Mouse (Mus musculus) left cerebral cortex, adult 8-10 months (tissue): Measurements from ENCODE around the gene Slc2a10. TPM values are rescaled to one million over a fixed set of nuclear protein-coding genes. Genes with fewer than 3 reads are reported as not detected.

Source experiments
- DNase-seq, 2 experiments: peaks; one replicate each; pipeline ENCODE4 v3.0.0; 2022; ENCODE audit warnings: low spot score in 2 of 2
- total RNA-seq, 4 experiments: library from RNA; stranded (reverse); gene quantifications; 2 replicates each; pipeline ENCODE4 v1.2.4; 2022

Slc2a10 gene
- total RNA-seq, 4 experiments from 2014 or later: 1.0 to 1.4 (median 1.2) TPM

GRCm38 (mm10) chr2:165559506-165560235 lies 56.1 kb downstream of the Slc2a10 start:
- no peak for DNase-seq

- no peak for DNase-seq
Observed at GRCm38 (mm10) chr2:165561861-165562260, 58.3 kb downstream of the Slc2a10 start.

DNA sequence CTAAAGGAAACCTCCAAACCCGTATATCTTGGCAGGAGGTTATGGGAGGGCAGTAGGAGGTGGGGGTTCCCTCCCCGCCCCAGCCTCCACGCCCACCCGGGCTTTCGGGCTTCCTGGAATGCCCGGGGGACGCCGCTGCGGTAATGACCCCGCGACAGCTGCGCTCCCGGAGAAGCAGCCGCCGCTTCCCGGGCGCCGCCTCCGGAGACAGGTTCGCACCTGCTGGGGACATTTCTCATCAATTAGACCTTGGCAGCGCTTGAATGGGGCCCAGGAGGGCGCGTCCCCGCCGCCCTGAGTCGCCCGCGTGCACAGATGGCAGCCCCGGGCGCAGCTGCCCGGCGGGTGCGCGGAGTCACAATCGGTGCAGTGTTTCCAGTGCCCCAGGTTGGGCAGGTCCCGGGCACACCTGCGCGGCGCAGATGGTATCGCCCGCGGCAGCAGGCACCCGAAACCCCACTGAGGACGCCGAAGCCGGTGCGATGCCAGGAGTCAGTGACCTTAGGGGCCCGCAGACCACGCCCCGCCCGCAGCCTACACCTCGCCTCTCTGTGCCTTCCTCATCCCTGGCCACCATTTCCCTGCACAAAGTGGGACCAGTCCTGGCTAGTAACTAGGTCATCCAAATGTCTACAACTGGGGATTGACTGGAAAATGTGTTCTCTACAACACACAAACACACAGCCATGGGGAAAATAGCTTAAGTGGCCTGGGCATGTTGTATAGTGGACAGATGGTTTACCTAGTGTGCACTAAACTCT lies 59.9 kb downstream of the Slc2a10 start:
- DNase-seq: no peak

DNA sequence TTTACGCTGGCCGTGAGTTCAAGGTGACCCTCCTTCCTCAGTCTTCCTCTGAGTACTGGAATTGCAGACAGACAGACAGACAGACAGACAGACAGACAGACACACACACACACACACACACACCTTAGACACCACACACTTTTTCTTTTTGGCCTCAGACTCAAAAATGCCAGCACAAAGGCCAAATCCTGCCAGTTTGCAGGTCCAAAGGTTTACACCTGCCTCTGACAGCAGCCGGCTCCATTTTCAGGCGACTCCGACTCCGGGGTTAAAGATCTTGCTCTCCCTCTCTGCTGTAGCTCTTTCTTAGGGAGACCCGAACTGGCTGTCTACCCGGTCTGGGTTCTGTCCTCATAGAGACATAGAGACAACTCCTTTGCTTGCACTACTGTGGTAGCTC lies 60.5 kb downstream of the Slc2a10 start:
- DNase-seq: no peak

DNA sequence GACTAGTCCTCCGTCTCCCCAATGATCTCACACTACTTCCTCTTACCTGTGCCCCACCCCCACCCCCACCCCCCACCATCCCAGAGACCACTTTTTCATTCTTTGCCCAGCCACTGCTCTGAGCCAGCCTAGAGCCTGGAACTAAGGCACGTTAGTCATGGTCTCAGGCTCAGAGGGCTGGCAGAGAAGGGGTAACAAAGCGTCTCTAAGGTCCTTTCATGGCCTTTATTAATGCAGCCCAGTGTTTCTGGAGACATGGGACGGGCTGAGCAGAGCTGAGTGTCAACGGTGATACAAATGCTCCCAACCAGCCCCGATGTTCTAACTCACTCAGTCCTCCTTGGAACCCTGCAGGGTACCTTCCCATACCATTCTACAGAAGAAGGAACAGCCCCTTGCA lies 61.0 kb downstream of the Slc2a10 start:
- no peak for DNase-seq

GRCm38 (mm10) chr2:165566898-165567297 lies 63.3 kb downstream of the Slc2a10 start:
- no peak for DNase-seq

- no peak for DNase-seq
Observed at GRCm38 (mm10) chr2:165567820-165568219, 64.2 kb downstream of the Slc2a10 start.

GRCm38 (mm10) chr2:165568911-165569310 lies 65.3 kb downstream of the Slc2a10 start:
- no peak for DNase-seq

Other genes with a start within 250 kb of the Slc2a10 start
- 10 to 100 TPM; 57.0 to 58.1 (median 57.6) TPM for gene Slc35c2, start 215.9 kb upstream of the Slc2a10 start, total RNA-seq
- gene Elmo2, start 177.3 kb upstream of the Slc2a10 start, total RNA-seq: 100 to 1,000 TPM; 127 to 150 (median 134) TPM
- under 1 TPM in 1 of 4 experiments, not detected in 3; 0.11 TPM for gene Zfp663, start 135.1 kb upstream of the Slc2a10 start, total RNA-seq
- 10 to 100 TPM; 14.1 to 15.7 (median 15.3) TPM for gene Zfp334, start 115.5 kb upstream of the Slc2a10 start, total RNA-seq
- not detected for gene Ocstamp, start 103.4 kb upstream of the Slc2a10 start, total RNA-seq
- 10 to 100 TPM; 17.7 to 21.1 (median 19.2) TPM for gene Slc13a3, start 30.6 kb upstream of the Slc2a10 start, total RNA-seq
- gene Trp53rka, start 10.5 kb upstream of the Slc2a10 start, total RNA-seq: 10 to 100 TPM; 19.2 to 20.3 (median 20.0) TPM
- 1 to 10 TPM; 2.8 to 3.9 (median 3.5) TPM for gene Eya2, start 91.2 kb downstream of the Slc2a10 start, total RNA-seq